Mouse (Mus musculus) cerebellum, adult 2 months (tissue): Measurements from ENCODE around the gene Mcm3.

Source experiments
- CTCF ChIP-seq: fragments of 200-500 bp; IDR thresholded peaks from 2 replicates; pipeline ENCODE4 v1.5.1; 2011; ENCODE audit warnings: low read depth, mild to moderate bottlenecking, control low read depth, low read length, moderate library complexity, borderline replicate concordance; ENCODE audit not compliant: insufficient read depth
- POLR2A ChIP-seq: fragments of 200-500 bp; IDR thresholded peaks from 2 replicates; pipeline ENCODE4 v1.6.1; 2011; ENCODE audit warnings: low read length, control low read depth, borderline replicate concordance; ENCODE audit not compliant: insufficient read depth

DNA sequence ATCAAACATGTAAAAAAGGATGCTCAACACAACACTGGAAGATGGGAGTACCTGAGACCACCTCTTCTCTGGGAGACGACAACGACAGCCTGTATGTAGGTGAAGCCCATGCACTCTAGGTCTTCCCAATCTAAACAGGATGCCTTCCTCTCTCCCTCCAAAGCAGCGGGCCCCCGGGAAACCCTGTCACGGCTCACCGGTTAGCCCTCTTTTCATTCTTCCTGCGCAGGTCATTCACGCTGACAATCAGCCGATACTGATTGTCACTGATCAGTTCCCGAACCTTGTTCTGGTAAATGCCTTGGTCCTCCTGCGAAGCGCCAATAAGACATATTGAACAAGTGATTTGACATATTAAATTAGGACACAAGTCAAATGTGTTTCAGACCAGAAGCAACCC, 2.5 kb downstream of the Mcm3 start:
- TF ChIP-seq CTCF, result no peak
- TF ChIP-seq POLR2A, result no peak
